Mouse (Mus musculus) megakaryocyte progenitor cell, adult 5-6 weeks (primary cell): ENCODE data around the gene Zfp942. TPM values are rescaled to one million over a fixed set of nuclear protein-coding genes. Genes with fewer than 3 reads are reported as not detected.

ENCODE experiments used
- ATAC-seq: replicated peaks from 2 replicates; pipeline ENCODE4 v1.8.0; 2016; ENCODE audit warnings: mild to moderate bottlenecking, moderate TSS enrichment, inconsistent platforms; ENCODE audit not compliant: poor library complexity
- total RNA-seq, 2 experiments: library from RNA; stranded (forward) in 1 of 2; stranded (reverse) in 1 of 2; fragments of 157-497, 149-512 nt in 1 of 2; fragments of 200-1000 nt in 1 of 2; gene quantifications; 2 replicates each; pipeline versions ENCODE4 v1.2.3 to v1.2.4; 2015 to 2017

Gene Zfp942
- total RNA-seq (2015): 28.6 and 28.9 TPM in 2 replicates
- 16.2 and 19.6 TPM in 2 replicates for total RNA-seq (2017)

- peak; percentile 90 for ATAC-seq
Observed at GRCm38 (mm10) chr17:21962107-21962907, at the start of gene Zfp942, which contains the start of gene Zfp943. Gene Zfp942, minus strand, starts transcription at chr17:21962464. Gene Zfp943, plus strand, starts transcription at chr17:21962552.

GRCm38 (mm10) chr17:21963302-21963701, 1.0 kb upstream of the Zfp942 start:
- ATAC-seq: no peak

GRCm38 (mm10) chr17:21909456-21910052, 52.7 kb downstream of the Zfp942 start, which contains the start of gene Zfp995:
Gene Zfp995, minus strand, starts transcription at chr17:21909926.
- ATAC-seq: peak; percentile 98

- ATAC-seq: no peak
Observed at GRCm38 (mm10) chr17:21909039-21909438, 53.2 kb downstream of the Zfp942 start.

Other genes with a start within 250 kb of the Zfp942 start
- 3.8 and 4.5 TPM in 2 replicates for gene Zfp229, start 231.7 kb downstream of the Zfp942 start, total RNA-seq (2015)
- gene Zfp229, start 231.7 kb downstream of the Zfp942 start, total RNA-seq (2017): 5.4 TPM in 2 replicates
- 4.2 and 9.2 TPM in 2 replicates for gene Zfp820, start 116.7 kb downstream of the Zfp942 start, total RNA-seq (2015)
- 2.5 and 3.9 TPM in 2 replicates for gene Zfp820, start 116.7 kb downstream of the Zfp942 start, total RNA-seq (2017)
- gene Zfp995, start 52.5 kb downstream of the Zfp942 start, total RNA-seq (2015): 9.1 and 9.8 TPM in 2 replicates
- gene Zfp995, start 52.5 kb downstream of the Zfp942 start, total RNA-seq (2017): 8.5 and 8.7 TPM in 2 replicates
- gene Zfp943, start 88 bp upstream of the Zfp942 start, total RNA-seq (2015): 19.7 and 24.1 TPM in 2 replicates
- 15.7 and 16.1 TPM in 2 replicates for gene Zfp943, start 88 bp upstream of the Zfp942 start, total RNA-seq (2017)
- 3.7 and 5.2 TPM in 2 replicates for gene Zfp947, start 203.7 kb upstream of the Zfp942 start, total RNA-seq (2015)
- 4.3 and 5.6 TPM in 2 replicates for gene Zfp947, start 203.7 kb upstream of the Zfp942 start, total RNA-seq (2017)